Mouse (Mus musculus): ENCODE results near the gene Bahcc1.

Bahcc1 gene

GRCm38 (mm10) chr11:120228911-120229437, 3.8 kb upstream of the Bahcc1 start:
- DNase-seq (ENCODE audit: low spot score), result no peak

GRCm38 (mm10) chr11:120229861-120230751, 2.6 kb upstream of the Bahcc1 start:
- peak; percentile 81 for DNase-seq (ENCODE audit: low spot score)

- DNase-seq (ENCODE audit: low spot score), result peak; percentile 58
Observed at GRCm38 (mm10) chr11:120230841-120231370, 1.8 kb upstream of the Bahcc1 start.

- peak; percentile 99 for DNase-seq (ENCODE audit: low spot score)
Observed at GRCm38 (mm10) chr11:120231379-120231778, 1.4 kb upstream of the Bahcc1 start.

- peak; percentile 56 for DNase-seq (ENCODE audit: low spot score)
Observed at GRCm38 (mm10) chr11:120233441-120234135, 841 bp downstream of the Bahcc1 start.

- DNase-seq (ENCODE audit: low spot score), result peak; percentile 59
Observed at GRCm38 (mm10) chr11:120234136-120234775, 1.5 kb downstream of the Bahcc1 start.

GRCm38 (mm10) chr11:120234776-120235181, 2.0 kb downstream of the Bahcc1 start:
- peak; percentile 53 for DNase-seq (ENCODE audit: low spot score)

- DNase-seq (ENCODE audit: low spot score), result peak; percentile 62
Observed at GRCm38 (mm10) chr11:120235385-120236113, 2.8 kb downstream of the Bahcc1 start.

GRCm38 (mm10) chr11:120236114-120236437, 3.3 kb downstream of the Bahcc1 start:
- no peak for DNase-seq (ENCODE audit: low spot score)

- peak; percentile 63 for DNase-seq (ENCODE audit: low spot score)
Observed at GRCm38 (mm10) chr11:120236438-120237165, 3.9 kb downstream of the Bahcc1 start.

- DNase-seq (ENCODE audit: low spot score), result peak; percentile 60
Observed at GRCm38 (mm10) chr11:120237166-120238131, 4.7 kb downstream of the Bahcc1 start.

GRCm38 (mm10) chr11:120238306-120238705, 5.6 kb downstream of the Bahcc1 start:
- no peak for DNase-seq (ENCODE audit: low spot score)

- DNase-seq (ENCODE audit: low spot score), result peak; percentile 44
Observed at GRCm38 (mm10) chr11:120238751-120239359, 6.1 kb downstream of the Bahcc1 start.

GRCm38 (mm10) chr11:120239581-120239991, 6.8 kb downstream of the Bahcc1 start:
- DNase-seq (ENCODE audit: low spot score), result peak; percentile 25

- DNase-seq (ENCODE audit: low spot score), result peak; percentile 81
Observed at GRCm38 (mm10) chr11:120240206-120240605, 7.5 kb downstream of the Bahcc1 start.

- DNase-seq (ENCODE audit: low spot score), result no peak
Observed at GRCm38 (mm10) chr11:120240941-120241890, 8.5 kb downstream of the Bahcc1 start.

- no peak for DNase-seq (ENCODE audit: low spot score)
Observed at GRCm38 (mm10) chr11:120241981-120242725, 9.4 kb downstream of the Bahcc1 start.
